Comparison of ENCODE assay signal across 10 mouse cellular contexts in genomic region chr1:177459536-177459935, GRCm38 (mm10).
"Had no signal": no experiment of that assay in that cellular context is flagged by ENCODE, and none has a peak within 500 bp of the region (broad histone marks: within the 10 kb centered on the region; RNA-seq: fewer than 3 reads in every experiment).

No protein-coding gene starts in this region.

- H3K4me1 ChIP-seq: stomach, embryonic 15.5 days had no signal

- H3K4me2 ChIP-seq: limb, embryonic 12.5 days; midbrain, embryonic 13.5 days; neural tube, embryonic 15.5 days; stomach, embryonic 15.5 days had no signal

- DNase-seq: lung, adult 2 months; lung, postnatal 36 days; right cerebral cortex, postnatal 14 days; thymus, postnatal 4 days had no signal

- H3K4me3 ChIP-seq: limb, embryonic 12.5 days; midbrain, embryonic 13.5 days; neural tube, embryonic 15.5 days; stomach, embryonic 15.5 days had no signal

- H3K9me3 ChIP-seq: limb, embryonic 12.5 days; midbrain, embryonic 13.5 days; neural tube, embryonic 15.5 days; stomach, embryonic 15.5 days had no signal

- ATAC-seq: lung, postnatal 0 days had no signal

- H3K27ac ChIP-seq: limb, embryonic 12.5 days; liver, embryonic 14.5 days; neural tube, embryonic 15.5 days; stomach, embryonic 15.5 days had no signal

- H3K27me3 ChIP-seq: limb, embryonic 12.5 days; midbrain, embryonic 13.5 days; neural tube, embryonic 15.5 days; stomach, embryonic 15.5 days had no signal

- H3K36me3 ChIP-seq: limb, embryonic 12.5 days; midbrain, embryonic 13.5 days; neural tube, embryonic 15.5 days; stomach, embryonic 15.5 days had no signal

- H3K9ac ChIP-seq: limb, embryonic 12.5 days; liver, embryonic 14.5 days; midbrain, embryonic 13.5 days; neural tube, embryonic 15.5 days; stomach, embryonic 15.5 days had no signal
